Mouse (Mus musculus): Measurements from ENCODE around the gene Ccdc47.
"Not testable (repeated sequence)": the region's sequence is repeated elsewhere in the genome, so short reads cannot be mapped to it uniquely, and the experiment has no call there.

The Ccdc47 gene

GRCm38 (mm10) chr11:106215927-106216729 is at the start of gene Ccdc47:
TSS of gene Ccdc47 (minus strand) at chr11:106216344.
- DNase-seq = peak; percentile 97

- DNase-seq = no peak
Measured at GRCm38 (mm10) chr11:106265570-106265969, 49.4 kb upstream of the Ccdc47 start.

- no peak for DNase-seq
Measured at GRCm38 (mm10) chr11:106264988-106265387, 48.8 kb upstream of the Ccdc47 start.

GRCm38 (mm10) chr11:106263963-106264362 is 47.8 kb upstream of the Ccdc47 start:
- no peak for DNase-seq

GRCm38 (mm10) chr11:106260826-106261450 is 44.8 kb upstream of the Ccdc47 start:
- DNase-seq = peak; percentile 44

GRCm38 (mm10) chr11:106256775-106257174 is 40.6 kb upstream of the Ccdc47 start:
- DNase-seq = peak; percentile 66

GRCm38 (mm10) chr11:106255685-106256451 is 39.7 kb upstream of the Ccdc47 start, which contains the start of the genes Ftsj3 and Psmc5:
TSS of gene Ftsj3 (minus strand) at chr11:106256079.
TSS of gene Psmc5 (plus strand) at chr11:106256154.
- peak; percentile 99 for DNase-seq

- no peak for DNase-seq
Measured at GRCm38 (mm10) chr11:106255174-106255573, 39.0 kb upstream of the Ccdc47 start.

GRCm38 (mm10) chr11:106254767-106255166 is 38.6 kb upstream of the Ccdc47 start:
- DNase-seq = no peak

- no peak for DNase-seq
Measured at GRCm38 (mm10) chr11:106249326-106249725, 33.2 kb upstream of the Ccdc47 start.

- no peak for DNase-seq
Measured at GRCm38 (mm10) chr11:106246834-106247233, 30.7 kb upstream of the Ccdc47 start.

- DNase-seq = not testable (repeated sequence)
Measured at GRCm38 (mm10) chr11:106233978-106234377, 17.8 kb upstream of the Ccdc47 start.

- DNase-seq = no peak
Measured at GRCm38 (mm10) chr11:106220603-106221002, 4.5 kb upstream of the Ccdc47 start.

- peak; percentile 96 for DNase-seq
Measured at GRCm38 (mm10) chr11:106216730-106217490, 766 bp upstream of the Ccdc47 start, which contains the start of gene Ddx42. TSS of gene Ddx42 (plus strand) at chr11:106216926.

- no peak for DNase-seq
Measured at GRCm38 (mm10) chr11:106215450-106215859, 689 bp downstream of the Ccdc47 start.

GRCm38 (mm10) chr11:106214856-106215255 is 1.3 kb downstream of the Ccdc47 start:
- DNase-seq = no peak

- DNase-seq = no peak
Measured at GRCm38 (mm10) chr11:106212771-106213170, 3.4 kb downstream of the Ccdc47 start.

- no peak for DNase-seq
Measured at GRCm38 (mm10) chr11:106202123-106202465, 14.1 kb downstream of the Ccdc47 start, which contains the start of gene Strada. TSS of gene Strada (minus strand) at chr11:106202168.

GRCm38 (mm10) chr11:106201337-106202122 is 14.6 kb downstream of the Ccdc47 start:
- DNase-seq = no peak

GRCm38 (mm10) chr11:106200756-106201155 is 15.4 kb downstream of the Ccdc47 start:
- DNase-seq = no peak

- not testable (repeated sequence) for DNase-seq
Measured at GRCm38 (mm10) chr11:106199997-106200396, 16.1 kb downstream of the Ccdc47 start.

GRCm38 (mm10) chr11:106198277-106198676 is 17.9 kb downstream of the Ccdc47 start:
- DNase-seq = no peak

All from lung, postnatal 10 days (tissue).